Mouse (Mus musculus): ENCODE data around the gene Ltb. TPM values are rescaled to one million over a fixed set of nuclear protein-coding genes. Genes with fewer than 3 reads are reported as not detected.

Gene Ltb
- polyA plus RNA-seq, 1 experiment from 2014 or later, result 1.0 TPM

Small RNA genes within 50 kb of the gene (microRNA-seq; reads per million reads assigned to microRNA genes)
- gene Mir6973a, result not detected
- not detected for gene Mir6974
- 1.8 reads per million for gene Mir6975

Other genes with a start within 250 kb of the Ltb start
- gene Hspa1b, start 235.2 kb upstream of the Ltb start, polyA plus RNA-seq (2015; fragmentation: Nextera tagmentation; extraction: Ambion mirVana), result 0.10 and 0.19 TPM in 2 replicates
- gene Gm20481, start 224.5 kb upstream of the Ltb start, polyA plus RNA-seq (2015; fragmentation: Nextera tagmentation; extraction: Ambion mirVana), result 1.2 TPM in 1 of 2 replicates, not detected in the other
- 4.4 and 4.8 TPM in 2 replicates for gene Hspa1a, start 222.3 kb upstream of the Ltb start, polyA plus RNA-seq (2015; fragmentation: Nextera tagmentation; extraction: Ambion mirVana)
- 0.55 and 0.65 TPM in 2 replicates for gene Hspa1l, start 221.7 kb upstream of the Ltb start, polyA plus RNA-seq (2015; fragmentation: Nextera tagmentation; extraction: Ambion mirVana)
- 178 and 189 TPM in 2 replicates for gene Lsm2, start 212.6 kb upstream of the Ltb start, polyA plus RNA-seq (2015; fragmentation: Nextera tagmentation; extraction: Ambion mirVana)
- 88.0 and 96.2 TPM in 2 replicates for gene Vars, start 193.5 kb upstream of the Ltb start, polyA plus RNA-seq (2015; fragmentation: Nextera tagmentation; extraction: Ambion mirVana)
- 0.14 and 0.25 TPM in 2 replicates for gene Vwa7, start 177.9 kb upstream of the Ltb start, polyA plus RNA-seq (2015; fragmentation: Nextera tagmentation; extraction: Ambion mirVana)
- gene Sapcd1, start 166.4 kb upstream of the Ltb start, polyA plus RNA-seq (2015; fragmentation: Nextera tagmentation; extraction: Ambion mirVana), result 4.3 and 4.6 TPM in 2 replicates
- gene Msh5, start 147.7 kb upstream of the Ltb start, polyA plus RNA-seq (2015; fragmentation: Nextera tagmentation; extraction: Ambion mirVana), result 4.7 and 4.9 TPM in 2 replicates
- gene Clic1, start 144.5 kb upstream of the Ltb start, polyA plus RNA-seq (2015; fragmentation: Nextera tagmentation; extraction: Ambion mirVana), result 298 and 322 TPM in 2 replicates
- gene Ddah2, start 135.4 kb upstream of the Ltb start, polyA plus RNA-seq (2015; fragmentation: Nextera tagmentation; extraction: Ambion mirVana), result 305 and 309 TPM in 2 replicates
- gene Ly6g6c, start 129.1 kb upstream of the Ltb start, polyA plus RNA-seq (2015; fragmentation: Nextera tagmentation; extraction: Ambion mirVana), result 0.53 and 0.97 TPM in 2 replicates
- 1.1 and 1.2 TPM in 2 replicates for gene Mpig6b, start 128.3 kb upstream of the Ltb start, polyA plus RNA-seq (2015; fragmentation: Nextera tagmentation; extraction: Ambion mirVana)
- gene Ly6g6e, start 117.5 kb upstream of the Ltb start, polyA plus RNA-seq (2015; fragmentation: Nextera tagmentation; extraction: Ambion mirVana), result 1.8 and 2.3 TPM in 2 replicates
- gene Ly6g6d, start 116.4 kb upstream of the Ltb start, polyA plus RNA-seq (2015; fragmentation: Nextera tagmentation; extraction: Ambion mirVana), result 7.0 and 9.0 TPM in 2 replicates
- 0.31 and 0.79 TPM in 2 replicates for gene Ly6g6f, start 108.8 kb upstream of the Ltb start, polyA plus RNA-seq (2015; fragmentation: Nextera tagmentation; extraction: Ambion mirVana)
- 98.3 and 100 TPM in 2 replicates for gene Abhd16a, start 105.2 kb upstream of the Ltb start, polyA plus RNA-seq (2015; fragmentation: Nextera tagmentation; extraction: Ambion mirVana)
- gene Ly6g5c, start 86.2 kb upstream of the Ltb start, polyA plus RNA-seq (2015; fragmentation: Nextera tagmentation; extraction: Ambion mirVana), result not detected in 2 replicates
- gene Ly6g5b, start 79.0 kb upstream of the Ltb start, polyA plus RNA-seq (2015; fragmentation: Nextera tagmentation; extraction: Ambion mirVana), result 0.60 and 1.1 TPM in 2 replicates
- gene Gpank1, start 73.0 kb upstream of the Ltb start, polyA plus RNA-seq (2015; fragmentation: Nextera tagmentation; extraction: Ambion mirVana), result 18.3 and 19.7 TPM in 2 replicates
- 242 and 248 TPM in 2 replicates for gene Csnk2b, start 72.4 kb upstream of the Ltb start, polyA plus RNA-seq (2015; fragmentation: Nextera tagmentation; extraction: Ambion mirVana)
- gene D17H6S53E, start 68.1 kb upstream of the Ltb start, polyA plus RNA-seq (2015; fragmentation: Nextera tagmentation; extraction: Ambion mirVana), result 9.7 and 10.4 TPM in 2 replicates
- 1.4 and 13.6 TPM in 2 replicates for gene Apom, start 62.4 kb upstream of the Ltb start, polyA plus RNA-seq (2015; fragmentation: Nextera tagmentation; extraction: Ambion mirVana)
- 46.3 and 54.9 TPM in 2 replicates for gene Bag6, start 59.3 kb upstream of the Ltb start, polyA plus RNA-seq (2015; fragmentation: Nextera tagmentation; extraction: Ambion mirVana)
- 151 and 167 TPM in 2 replicates for gene Prrc2a, start 29.5 kb upstream of the Ltb start, polyA plus RNA-seq (2015; fragmentation: Nextera tagmentation; extraction: Ambion mirVana)
- gene Aif1, start 18.4 kb upstream of the Ltb start, polyA plus RNA-seq (2015; fragmentation: Nextera tagmentation; extraction: Ambion mirVana), result 7.3 and 8.0 TPM in 2 replicates
- gene Lst1, start 6.0 kb upstream of the Ltb start, polyA plus RNA-seq (2015; fragmentation: Nextera tagmentation; extraction: Ambion mirVana), result 11.3 and 12.4 TPM in 2 replicates
- gene Tnf, start 7.6 kb downstream of the Ltb start, polyA plus RNA-seq (2015; fragmentation: Nextera tagmentation; extraction: Ambion mirVana), result 0.09 and 0.24 TPM in 2 replicates
- gene Lta, start 10.9 kb downstream of the Ltb start, polyA plus RNA-seq (2015; fragmentation: Nextera tagmentation; extraction: Ambion mirVana), result 0.30 TPM in 1 of 2 replicates, not detected in the other
- gene Gm16181, start 26.4 kb downstream of the Ltb start, polyA plus RNA-seq (2015; fragmentation: Nextera tagmentation; extraction: Ambion mirVana), result 1.2 TPM in 1 of 2 replicates, not detected in the other
- 4.9 and 5.9 TPM in 2 replicates for gene Atp6v1g2, start 39.2 kb downstream of the Ltb start, polyA plus RNA-seq (2015; fragmentation: Nextera tagmentation; extraction: Ambion mirVana)
- 10.0 and 11.0 TPM in 2 replicates for gene Nfkbil1, start 41.4 kb downstream of the Ltb start, polyA plus RNA-seq (2015; fragmentation: Nextera tagmentation; extraction: Ambion mirVana)
- gene Ddx39b, start 47.3 kb downstream of the Ltb start, polyA plus RNA-seq (2015; fragmentation: Nextera tagmentation; extraction: Ambion mirVana), result 437 and 448 TPM in 2 replicates
- 141 and 161 TPM in 2 replicates for gene H2-D1, start 68.3 kb downstream of the Ltb start, polyA plus RNA-seq (2015; fragmentation: Nextera tagmentation; extraction: Ambion mirVana)
- 0.24 and 0.38 TPM in 2 replicates for gene H2-Q1, start 126.0 kb downstream of the Ltb start, polyA plus RNA-seq (2015; fragmentation: Nextera tagmentation; extraction: Ambion mirVana)
- 6.5 and 7.0 TPM in 2 replicates for gene H2-Q2, start 147.8 kb downstream of the Ltb start, polyA plus RNA-seq (2015; fragmentation: Nextera tagmentation; extraction: Ambion mirVana)
- gene H2-Q4, start 185.2 kb downstream of the Ltb start, polyA plus RNA-seq (2015; fragmentation: Nextera tagmentation; extraction: Ambion mirVana), result 5.9 and 6.5 TPM in 2 replicates
- gene H2-Q6, start 230.4 kb downstream of the Ltb start, polyA plus RNA-seq (2015; fragmentation: Nextera tagmentation; extraction: Ambion mirVana), result 0.48 and 1.5 TPM in 2 replicates
- gene H2-Q7, start 244.7 kb downstream of the Ltb start, polyA plus RNA-seq (2015; fragmentation: Nextera tagmentation; extraction: Ambion mirVana), result 5.0 and 6.1 TPM in 2 replicates